Mouse (Mus musculus): ENCODE measurements around the gene Zfp553. TPM values are rescaled to one million over a fixed set of nuclear protein-coding genes. Genes with fewer than 3 reads are reported as not detected.
A peak's percentile ranks its signal among the peaks of the same experiment; 100 is the strongest.

Zfp553 gene
- polyA plus RNA-seq (2014; fragmentation: Nextera tagmentation; extraction: Ambion mirVana), result 14.0 and 17.2 TPM in 2 replicates

- H3K36me3 ChIP-seq (ENCODE audit: control insufficient read depth, insufficient read depth, low read length), result peaks cover 41% of the 10 kb centered on the region
- H3K4me1 ChIP-seq (ENCODE audit: control insufficient read depth, insufficient read depth, low read length), result peaks cover 21% of the 10 kb centered on the region
- peak within 1 kb of the TSS; percentile 90 for H3K9ac ChIP-seq (ENCODE audit: low read depth, low read length)
- peak within 1 kb of the TSS; percentile 77 for H3K4me2 ChIP-seq (ENCODE audit: low read depth, low read length)
- peak within 1 kb of the TSS; percentile 93 for H3K4me3 ChIP-seq (ENCODE audit: low read depth, low read length)
- WGBS, result under 1% methylated on average over 45 of the region's 64 CpGs
- H3K9me3 ChIP-seq (ENCODE audit: control insufficient read depth, low read length), result no peaks in the 10 kb centered on the region
- DNase-seq (ENCODE audit: low spot score) (peak; percentile 93), ATAC-seq (ENCODE audit: low read depth) (peak; percentile 93)
- H3K27me3 ChIP-seq (replicated peaks; ENCODE audit: control insufficient read depth, insufficient read depth, low read length), result no peaks in the 10 kb centered on the region
- peak within 1 kb of the TSS; percentile 96 for H3K27ac ChIP-seq (replicated peaks; ENCODE audit: low read depth, low read length)
These were observed at the start of gene Zfp553, which contains the start of gene Sept1 for GRCm38 (mm10) chr7:127232622-127233367. TSS of gene Zfp553 (plus strand) at chr7:127233061. TSS of gene Sept1 (minus strand) at chr7:127233130.

DNA sequence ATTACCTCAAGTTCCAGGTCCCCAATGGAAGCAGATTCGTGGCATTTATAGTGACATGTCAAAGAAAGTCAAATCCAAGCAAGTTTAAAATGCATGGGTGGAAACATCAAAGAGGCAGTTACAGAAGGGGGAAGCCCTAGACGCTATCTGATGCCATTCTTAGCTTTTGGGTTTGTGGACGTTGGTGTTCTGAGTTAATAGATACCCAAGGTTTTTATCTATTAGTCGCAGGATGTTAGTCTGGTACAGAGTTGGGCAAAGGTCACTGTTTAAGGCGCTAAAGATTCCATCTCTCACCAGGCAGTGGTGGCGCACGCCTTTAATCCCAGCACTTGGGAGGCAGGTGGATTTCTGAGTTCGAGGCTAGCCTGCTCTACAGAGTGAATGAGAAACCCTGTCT, 49.5 kb upstream of the Zfp553 start:
- Histone ChIP-seq H3K27me3 (replicated peaks; ENCODE audit: control insufficient read depth, insufficient read depth, low read length) (no peaks in the 10 kb centered on the region), H3K4me2 (ENCODE audit: low read depth, low read length) (no peak overlapping the region), H3K4me3 (ENCODE audit: low read depth, low read length) (no peak overlapping the region), H3K4me1 (ENCODE audit: control insufficient read depth, insufficient read depth, low read length) (no peaks in the 10 kb centered on the region), H3K27ac (replicated peaks; ENCODE audit: low read depth, low read length) (no peak overlapping the region), H3K9ac (ENCODE audit: low read depth, low read length) (no peak overlapping the region), H3K36me3 (ENCODE audit: control insufficient read depth, insufficient read depth, low read length) (no peaks in the 10 kb centered on the region), H3K9me3 (ENCODE audit: control insufficient read depth, low read length) (peaks cover 3% of the 10 kb centered on the region; the same call in 1 of the 2 replicates)
- DNase-seq (ENCODE audit: low spot score) (no peak), ATAC-seq (ENCODE audit: low read depth) (no peak)
- WGBS, result 76% methylated on average over 8 of the region's 8 CpGs

DNA sequence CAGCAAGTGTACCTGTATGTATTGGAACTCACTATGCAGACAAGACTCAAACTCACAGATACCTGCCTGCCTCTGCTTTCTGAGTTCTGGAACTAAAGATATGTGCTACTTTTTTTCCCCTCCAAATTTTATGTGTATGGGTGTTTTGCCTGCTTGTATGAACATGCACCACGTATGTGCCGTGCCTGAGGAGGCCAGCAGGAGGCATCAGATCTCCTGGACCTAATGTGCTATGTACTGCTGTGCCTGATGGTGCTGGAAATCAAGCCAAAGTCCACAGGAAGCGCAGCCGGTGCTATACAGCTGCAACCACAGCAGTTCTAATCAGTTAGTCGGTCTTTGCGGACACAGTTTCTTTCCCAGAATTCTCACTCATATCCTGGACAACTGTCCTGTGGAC, 49.0 kb upstream of the Zfp553 start:
- no peaks in the 10 kb centered on the region for H3K4me1 ChIP-seq (ENCODE audit: control insufficient read depth, insufficient read depth, low read length)
- no peak overlapping the region for H3K9ac ChIP-seq (ENCODE audit: low read depth, low read length)
- no peak overlapping the region for H3K4me2 ChIP-seq (ENCODE audit: low read depth, low read length)
- ATAC-seq (ENCODE audit: low read depth) (no peak), DNase-seq (ENCODE audit: low spot score) (no peak)
- 66% methylated on average over 6 of the region's 6 CpGs for WGBS
- H3K4me3 ChIP-seq (ENCODE audit: low read depth, low read length), result no peak overlapping the region
- H3K36me3 ChIP-seq (ENCODE audit: control insufficient read depth, insufficient read depth, low read length), result no peaks in the 10 kb centered on the region
- no peak overlapping the region for H3K27ac ChIP-seq (replicated peaks; ENCODE audit: low read depth, low read length)
- H3K9me3 ChIP-seq (ENCODE audit: control insufficient read depth, low read length), result peaks cover 3% of the 10 kb centered on the region; the same call in 1 of the 2 replicates
- H3K27me3 ChIP-seq (replicated peaks; ENCODE audit: control insufficient read depth, insufficient read depth, low read length), result no peaks in the 10 kb centered on the region

GRCm38 (mm10) chr7:127184720-127185119, 48.1 kb upstream of the Zfp553 start:
- no peak overlapping the region for H3K9ac ChIP-seq (ENCODE audit: low read depth, low read length)
- 60% methylated on average over 1 of the region's 1 CpGs for WGBS
- no peaks in the 10 kb centered on the region for H3K36me3 ChIP-seq (ENCODE audit: control insufficient read depth, insufficient read depth, low read length)
- H3K4me2 ChIP-seq (ENCODE audit: low read depth, low read length), result no peak overlapping the region
- H3K4me1 ChIP-seq (ENCODE audit: control insufficient read depth, insufficient read depth, low read length), result no peaks in the 10 kb centered on the region
- H3K4me3 ChIP-seq (ENCODE audit: low read depth, low read length), result no peak overlapping the region
- no peaks in the 10 kb centered on the region for H3K27me3 ChIP-seq (replicated peaks; ENCODE audit: control insufficient read depth, insufficient read depth, low read length)
- DNase-seq (ENCODE audit: low spot score) (no peak), ATAC-seq (ENCODE audit: low read depth) (no peak)
- H3K9me3 ChIP-seq (ENCODE audit: control insufficient read depth, low read length), result no peaks in the 10 kb centered on the region
- H3K27ac ChIP-seq (replicated peaks; ENCODE audit: low read depth, low read length), result no peak overlapping the region

- H3K4me1 ChIP-seq (ENCODE audit: control insufficient read depth, insufficient read depth, low read length), result no peaks in the 10 kb centered on the region
- H3K36me3 ChIP-seq (ENCODE audit: control insufficient read depth, insufficient read depth, low read length), result no peaks in the 10 kb centered on the region
- DNase-seq (ENCODE audit: low spot score), result peak; percentile 54
- no peak overlapping the region for H3K4me2 ChIP-seq (ENCODE audit: low read depth, low read length)
- H3K9me3 ChIP-seq (ENCODE audit: control insufficient read depth, low read length), result no peaks in the 10 kb centered on the region
- 0 out of 2 replicates have a peak, but pooled peaks have one; percentile 16 for ATAC-seq (ENCODE audit: low read depth)
- no peak overlapping the region for H3K27ac ChIP-seq (replicated peaks; ENCODE audit: low read depth, low read length)
- H3K4me3 ChIP-seq (ENCODE audit: low read depth, low read length), result no peak overlapping the region
- H3K9ac ChIP-seq (ENCODE audit: low read depth, low read length), result no peak overlapping the region
- WGBS, result 61% methylated on average over 3 of the region's 3 CpGs
- no peaks in the 10 kb centered on the region for H3K27me3 ChIP-seq (replicated peaks; ENCODE audit: control insufficient read depth, insufficient read depth, low read length)
These were observed 47.3 kb upstream of the Zfp553 start for GRCm38 (mm10) chr7:127185601-127186000.

DNA sequence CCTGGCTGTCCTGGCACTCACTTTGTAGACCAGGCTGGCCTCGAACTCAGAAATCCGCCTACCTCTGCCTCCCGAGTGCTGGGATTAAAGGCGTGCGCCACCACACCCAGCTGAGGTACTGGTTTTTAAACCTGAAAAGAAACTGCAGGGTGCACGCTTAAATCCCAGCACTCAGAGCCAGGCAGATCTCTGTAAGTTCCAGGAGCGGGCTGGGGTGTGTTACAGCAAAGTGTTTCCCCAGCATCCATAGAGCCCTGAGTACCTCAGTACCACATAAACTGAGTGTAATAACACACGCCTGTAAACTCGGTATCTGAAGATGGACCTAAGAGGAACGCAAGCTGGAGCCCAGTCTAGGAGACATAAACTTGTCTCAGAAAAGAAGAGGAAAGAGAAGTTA, 45.5 kb upstream of the Zfp553 start:
- no peak for ATAC-seq (ENCODE audit: low read depth)

GRCm38 (mm10) chr7:127188305-127189276, 44.3 kb upstream of the Zfp553 start:
- H3K36me3 ChIP-seq (ENCODE audit: control insufficient read depth, insufficient read depth, low read length), result peaks cover 25% of the 10 kb centered on the region
- H3K4me1 ChIP-seq (ENCODE audit: control insufficient read depth, insufficient read depth, low read length), result no peaks in the 10 kb centered on the region
- ATAC-seq (ENCODE audit: low read depth) (peak; percentile 23; the same call in 1 of the 2 replicates), DNase-seq (ENCODE audit: low spot score) (no peak)
- no peaks in the 10 kb centered on the region for H3K9me3 ChIP-seq (ENCODE audit: control insufficient read depth, low read length)
- no peak overlapping the region for H3K4me3 ChIP-seq (ENCODE audit: low read depth, low read length)
- no peak overlapping the region for H3K27ac ChIP-seq (replicated peaks; ENCODE audit: low read depth, low read length)
- H3K4me2 ChIP-seq (ENCODE audit: low read depth, low read length), result no peak overlapping the region
- WGBS, result 79% methylated on average over 17 of the region's 17 CpGs
- H3K27me3 ChIP-seq (replicated peaks; ENCODE audit: control insufficient read depth, insufficient read depth, low read length), result no peaks in the 10 kb centered on the region
- H3K9ac ChIP-seq (ENCODE audit: low read depth, low read length), result no peak overlapping the region

More for the DNA sequence above, 45.5 kb upstream of the Zfp553 start:
- H3K9me3 ChIP-seq (ENCODE audit: control insufficient read depth, low read length), result no peaks in the 10 kb centered on the region
- no peak overlapping the region for H3K27ac ChIP-seq (replicated peaks; ENCODE audit: low read depth, low read length)
- no peak overlapping the region for H3K4me3 ChIP-seq (ENCODE audit: low read depth, low read length)
- H3K9ac ChIP-seq (ENCODE audit: low read depth, low read length), result no peak overlapping the region
- peaks cover 13% of the 10 kb centered on the region for H3K36me3 ChIP-seq (ENCODE audit: control insufficient read depth, insufficient read depth, low read length)
- no peaks in the 10 kb centered on the region for H3K4me1 ChIP-seq (ENCODE audit: control insufficient read depth, insufficient read depth, low read length)
- DNase-seq (ENCODE audit: low spot score), result no peak
- no peaks in the 10 kb centered on the region for H3K27me3 ChIP-seq (replicated peaks; ENCODE audit: control insufficient read depth, insufficient read depth, low read length)
- H3K4me2 ChIP-seq (ENCODE audit: low read depth, low read length), result no peak overlapping the region
- WGBS, result 69% methylated on average over 9 of the region's 10 CpGs

- no peak overlapping the region for H3K27ac ChIP-seq (replicated peaks; ENCODE audit: low read depth, low read length)
- 84% methylated on average over 6 of the region's 6 CpGs for WGBS
- H3K36me3 ChIP-seq (ENCODE audit: control insufficient read depth, insufficient read depth, low read length), result peaks cover 34% of the 10 kb centered on the region
- no peaks in the 10 kb centered on the region for H3K27me3 ChIP-seq (replicated peaks; ENCODE audit: control insufficient read depth, insufficient read depth, low read length)
- H3K4me2 ChIP-seq (ENCODE audit: low read depth, low read length), result no peak overlapping the region
- H3K9ac ChIP-seq (ENCODE audit: low read depth, low read length), result no peak overlapping the region
- peaks cover 8% of the 10 kb centered on the region for H3K4me1 ChIP-seq (ENCODE audit: control insufficient read depth, insufficient read depth, low read length)
- DNase-seq (ENCODE audit: low spot score) (no peak), ATAC-seq (ENCODE audit: low read depth) (no peak)
- no peak overlapping the region for H3K4me3 ChIP-seq (ENCODE audit: low read depth, low read length)
- no peaks in the 10 kb centered on the region for H3K9me3 ChIP-seq (ENCODE audit: control insufficient read depth, low read length)
These were observed 42.2 kb upstream of the Zfp553 start for GRCm38 (mm10) chr7:127190672-127191071.

Measured in embryonic facial prominence, embryonic 14.5 days (tissue).